Mouse (Mus musculus): ENCODE results near the gene Lcat.

Lcat gene

GRCm38 (mm10) chr8:105949350-105949749 is 6.2 kb upstream of the Lcat start:
- no peak for DNase-seq (ENCODE audit: low read depth, low spot score)

- DNase-seq (ENCODE audit: low read depth, low spot score): no peak
Observed at GRCm38 (mm10) chr8:105942542-105942941, 640 bp downstream of the Lcat start.

DNA sequence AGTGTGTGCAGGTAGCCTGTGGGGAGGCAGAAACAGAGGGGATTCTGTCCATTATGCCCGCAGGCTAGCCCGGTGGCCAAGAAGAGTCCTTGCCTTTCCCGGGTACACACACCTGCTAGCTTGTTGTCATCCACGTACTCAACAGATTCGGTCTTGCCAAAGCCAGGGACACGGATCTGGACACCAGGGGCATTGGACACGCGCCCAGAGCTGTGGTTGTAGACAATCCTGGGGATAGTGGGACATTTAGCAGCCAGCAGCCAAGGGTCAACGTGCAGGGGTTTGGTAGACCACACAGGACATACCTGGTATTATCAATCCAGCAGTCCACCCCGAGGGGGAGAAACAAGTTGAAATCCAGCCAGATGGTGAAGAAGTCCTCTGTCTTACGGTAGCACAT is 1.2 kb downstream of the Lcat start:
- DNase-seq (ENCODE audit: low read depth, low spot score): no peak

GRCm38 (mm10) chr8:105938306-105938669 is 4.9 kb downstream of the Lcat start, which contains the start of gene Psmb10:
Gene Psmb10, minus strand, starts transcription at chr8:105938444.
- no peak for DNase-seq (ENCODE audit: low read depth, low spot score)

- peak; percentile 86 for DNase-seq (ENCODE audit: low read depth, low spot score)
Observed at GRCm38 (mm10) chr8:105937496-105938305, 5.5 kb downstream of the Lcat start.

GRCm38 (mm10) chr8:105936866-105937475 is 6.2 kb downstream of the Lcat start:
- DNase-seq (ENCODE audit: low read depth, low spot score): peak; percentile 97

GRCm38 (mm10) chr8:105935863-105936603 is 7.1 kb downstream of the Lcat start:
- DNase-seq (ENCODE audit: low read depth, low spot score): no peak

DNA sequence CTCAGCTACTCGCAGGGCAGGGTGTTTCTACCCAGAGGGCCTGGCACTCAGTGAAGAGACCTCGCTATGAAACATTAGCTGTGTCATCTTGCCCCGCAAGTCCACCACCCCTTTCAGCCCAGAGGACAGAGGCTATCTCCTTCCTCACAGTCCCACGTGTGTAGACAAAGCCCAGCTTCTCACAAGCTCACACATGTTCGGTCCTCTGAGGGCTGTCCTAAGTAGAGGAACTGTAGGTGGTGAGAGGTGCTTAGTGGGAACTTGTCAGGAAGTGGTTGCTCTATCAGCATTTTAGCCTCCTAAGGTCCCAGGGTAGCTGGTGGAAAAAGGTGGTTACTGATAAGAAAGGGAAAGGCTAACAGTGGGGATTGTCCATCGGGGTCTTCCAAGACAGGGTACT is 8.1 kb downstream of the Lcat start:
- DNase-seq (ENCODE audit: low read depth, low spot score): no peak

DNA sequence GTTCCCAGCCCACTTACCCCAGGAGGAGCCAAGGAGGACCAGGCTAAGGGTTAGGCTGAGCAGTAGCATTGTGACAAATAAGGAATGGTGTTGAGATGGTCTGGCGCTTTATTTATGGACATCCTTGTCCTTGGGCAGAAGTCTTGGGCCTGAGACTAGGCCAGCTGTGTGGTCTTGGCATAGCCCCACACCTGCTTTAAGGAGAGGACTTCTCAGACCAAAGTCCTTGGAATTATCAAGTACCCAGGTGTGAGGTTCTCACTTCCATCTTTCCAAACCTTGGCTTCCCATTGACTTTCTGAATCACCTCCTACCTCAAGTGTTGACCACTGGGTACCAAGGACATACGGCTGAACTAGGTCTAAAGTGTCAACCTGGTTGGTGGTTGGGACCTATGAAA is 9.4 kb downstream of the Lcat start, which contains the start of gene Ctrl:
Gene Ctrl, minus strand, starts transcription at position 101 of the 400 bp plus-strand sequence.
- no peak for DNase-seq (ENCODE audit: low read depth, low spot score)

DNA sequence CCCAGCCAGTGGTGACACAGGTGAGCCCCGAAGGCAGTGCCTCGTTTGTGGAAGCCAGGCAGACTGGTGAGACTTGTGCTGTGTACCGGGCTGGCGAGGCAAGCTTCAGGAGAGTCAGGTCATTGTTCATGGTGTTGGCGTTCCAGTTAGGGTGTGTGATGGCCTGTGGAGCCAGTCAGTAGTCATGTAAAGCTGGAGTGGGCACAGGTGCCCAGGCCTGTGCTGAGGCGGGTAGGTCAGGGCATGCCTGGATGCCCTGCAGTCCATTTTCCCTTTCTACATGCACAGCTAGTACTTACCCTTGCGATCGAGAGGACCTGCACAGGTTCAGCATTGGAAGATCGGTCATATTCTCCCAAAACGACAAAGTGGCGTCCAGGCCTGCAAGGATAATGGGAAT is 10.7 kb downstream of the Lcat start:
- no peak for DNase-seq (ENCODE audit: low read depth, low spot score)

- no peak for DNase-seq (ENCODE audit: low read depth, low spot score)
Observed at GRCm38 (mm10) chr8:105931271-105931670, 11.9 kb downstream of the Lcat start.

GRCm38 (mm10) chr8:105930602-105931001 is 12.6 kb downstream of the Lcat start:
- peak; percentile 76 for DNase-seq (ENCODE audit: low read depth, low spot score)

DNA sequence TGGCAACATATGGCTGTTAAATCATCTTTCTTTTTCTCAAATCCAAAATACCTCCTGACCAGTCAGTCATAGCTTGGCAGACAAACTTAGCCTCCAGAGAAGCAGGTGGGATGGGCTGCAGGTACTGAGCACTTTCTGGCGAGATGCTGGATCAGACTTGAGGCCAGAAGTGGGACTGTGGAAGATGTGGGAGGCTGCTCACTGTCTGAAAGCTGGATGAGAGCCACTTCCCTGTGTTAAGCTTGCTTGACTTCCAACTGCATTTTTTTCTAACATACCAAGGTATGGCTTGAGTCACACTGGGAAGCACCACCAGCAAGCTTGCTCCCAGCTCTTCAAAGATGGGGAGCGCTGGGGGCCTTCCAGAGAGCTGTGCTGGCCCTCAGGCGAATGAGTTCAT is 18.1 kb downstream of the Lcat start:
- DNase-seq (ENCODE audit: low read depth, low spot score): no peak

DNA sequence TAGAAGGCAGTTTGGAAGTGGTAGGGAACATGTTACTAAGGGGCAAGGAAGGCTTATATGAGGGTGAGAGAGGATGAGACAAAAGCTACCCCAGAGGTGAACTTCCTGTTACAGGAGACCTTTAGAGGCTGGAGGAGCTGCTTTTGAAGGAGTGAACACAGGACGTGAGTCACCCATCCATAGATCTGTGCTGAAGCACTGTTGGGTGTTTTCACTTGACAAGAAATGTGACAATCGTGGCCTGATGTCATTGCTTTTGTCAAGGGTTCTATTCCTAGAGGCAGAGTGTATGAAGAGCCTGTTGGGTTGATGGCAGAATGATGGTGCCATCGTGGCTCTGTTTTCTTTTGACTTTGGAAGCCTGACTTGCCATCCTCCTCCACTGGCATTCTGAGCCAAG is 23.8 kb downstream of the Lcat start:
- DNase-seq (ENCODE audit: low read depth, low spot score): no peak

DNA sequence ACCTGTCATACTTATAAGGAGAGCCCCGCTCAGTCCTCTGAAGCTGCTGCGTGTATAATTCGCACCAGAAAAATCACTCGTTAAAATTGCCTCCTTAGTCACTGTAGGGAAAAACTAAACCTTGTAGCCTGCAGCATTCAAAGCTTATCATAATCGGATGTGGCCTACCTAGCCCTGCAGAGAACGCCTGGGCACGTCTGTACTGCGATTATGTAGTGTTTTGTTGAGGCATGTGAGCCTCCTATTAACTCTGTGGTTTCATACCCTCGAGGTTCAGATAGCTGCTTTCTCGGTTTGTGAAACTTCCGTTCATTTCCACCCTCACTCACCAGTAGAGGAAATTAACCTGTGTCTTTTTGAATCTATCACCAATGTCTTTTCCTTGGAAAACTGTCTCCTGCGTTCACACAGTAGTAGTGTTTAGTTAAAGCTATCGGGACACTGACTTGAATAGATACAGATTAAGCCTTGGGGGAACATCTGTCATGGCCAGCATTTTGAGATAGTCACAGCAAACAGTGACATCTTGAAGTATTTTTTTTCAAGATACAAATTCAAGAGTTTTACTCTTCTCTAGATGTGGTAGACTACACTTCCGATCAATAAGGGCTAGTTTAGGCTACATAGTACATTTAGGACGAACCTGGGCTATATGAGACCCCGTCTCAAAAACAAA is 42.1 kb downstream of the Lcat start:
- peak; percentile 51 for DNase-seq (ENCODE audit: low read depth, low spot score)

DNA sequence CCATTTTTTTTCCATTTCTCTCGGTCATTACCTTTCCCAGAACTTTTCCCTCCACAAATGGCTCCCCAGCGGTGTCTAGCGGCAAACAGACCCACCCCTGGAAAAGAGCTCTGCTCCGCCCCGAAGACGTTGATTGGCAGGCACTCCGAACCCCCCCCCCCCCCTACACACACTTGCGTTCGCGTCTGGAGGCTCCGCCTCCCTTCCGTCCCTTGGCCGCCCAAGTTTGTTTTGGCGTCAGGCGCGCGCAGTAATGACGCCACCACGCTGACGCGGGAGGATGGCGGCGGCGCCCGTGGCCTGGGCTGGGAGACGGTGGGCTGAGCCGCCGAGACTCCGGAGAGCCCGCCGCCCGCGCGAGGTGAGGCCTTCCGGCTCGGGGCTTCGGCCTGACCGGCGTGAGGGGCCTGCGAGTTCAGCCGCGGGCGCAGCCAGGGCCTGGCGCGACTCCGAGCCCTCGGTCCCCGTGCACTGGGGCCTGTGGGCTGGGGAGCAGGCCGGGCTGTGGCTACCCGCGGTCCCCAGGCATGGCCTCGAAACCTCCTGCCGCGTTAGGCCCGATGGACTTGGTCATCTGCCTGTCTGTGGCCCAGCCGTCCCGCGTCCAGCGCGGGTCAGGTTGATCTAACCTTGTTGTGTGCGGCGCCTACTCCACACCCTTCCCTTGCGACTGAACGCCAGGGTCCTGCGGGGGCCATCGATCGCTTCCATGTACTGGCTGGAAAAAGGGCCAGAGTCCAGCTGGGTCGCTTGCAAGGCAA is 42.8 kb downstream of the Lcat start, which contains the start of gene Pskh1:
Gene Pskh1, plus strand, starts transcription at position 262 of the 761 bp plus-strand sequence.
- DNase-seq (ENCODE audit: low read depth, low spot score): peak; percentile 95

DNA sequence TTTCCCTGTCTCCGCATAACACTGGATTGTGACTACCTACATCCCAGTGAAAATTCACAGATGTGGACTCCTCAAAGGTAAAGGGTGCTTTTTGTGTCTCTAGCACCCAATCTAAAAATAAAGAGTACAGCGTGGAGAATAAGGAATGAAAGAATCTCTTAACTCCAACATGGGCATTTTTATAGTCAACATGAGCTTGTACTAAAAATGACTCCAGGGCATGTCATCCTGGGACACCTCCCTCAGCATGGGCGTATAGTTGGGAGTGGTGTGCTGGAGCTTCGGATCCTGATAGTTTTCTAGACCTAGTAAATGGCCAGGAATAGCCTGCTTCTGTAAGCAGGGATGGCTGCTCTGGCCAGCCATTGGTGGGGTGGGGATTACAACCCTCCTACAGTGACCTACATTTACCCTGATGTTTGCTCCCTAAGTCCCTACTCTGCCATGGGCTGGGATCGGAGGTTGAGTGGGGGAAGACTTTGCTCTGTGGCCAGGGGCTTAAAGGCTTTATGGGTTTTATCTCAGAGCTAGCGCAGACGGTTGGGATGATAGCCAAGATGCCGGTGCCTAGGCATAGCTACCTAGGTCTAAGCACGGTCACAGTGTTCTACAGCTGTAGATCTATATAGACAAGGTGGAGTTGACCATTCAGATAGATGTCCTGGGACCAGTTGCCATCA is 45.2 kb downstream of the Lcat start:
- no peak for DNase-seq (ENCODE audit: low read depth, low spot score)

GRCm38 (mm10) chr8:105893339-105893738 is 49.8 kb downstream of the Lcat start, which contains the start of gene Nrn1l:
Gene Nrn1l, plus strand, starts transcription at chr8:105893567.
- peak; percentile 29 for DNase-seq (ENCODE audit: low read depth, low spot score)

- peak; percentile 26 for DNase-seq (ENCODE audit: low read depth, low spot score)
Observed at GRCm38 (mm10) chr8:105892432-105892831, 50.8 kb downstream of the Lcat start.

GRCm38 (mm10) chr8:105890870-105891269 is 52.3 kb downstream of the Lcat start:
- DNase-seq (ENCODE audit: low read depth, low spot score): no peak
